Mouse (Mus musculus) T-helper 17 cell (primary cell): Measurements from ENCODE around the gene Tsc1.

ENCODE experiments used
- in situ Hi-C, 2 experiments: fragments of 300-600 bp; cut with MboI, MseI; formaldehyde crosslinking; loops; 1 replicate in 1 of 2; 2 replicates in 1 of 2; pipeline ENCODE4 v1.15.1; 2025; ENCODE audit warnings: high pct_unique_total_duplicates in 2 of 2

Gene Tsc1

GRCm38 (mm10) chr2:28613599-28613998 is 27.4 kb upstream of the Tsc1 start:
- in situ Hi-C loops, result no loop called here

GRCm38 (mm10) chr2:28616358-28616757 is 24.7 kb upstream of the Tsc1 start:
- in situ Hi-C loops, result no loop called here

GRCm38 (mm10) chr2:28616874-28617273 is 24.2 kb upstream of the Tsc1 start:
- in situ Hi-C loops, result no loop called here

- in situ Hi-C loops, result no loop called here
Measured at GRCm38 (mm10) chr2:28617498-28618486, 23.2 kb upstream of the Tsc1 start.

- in situ Hi-C loops, result no loop called here
Measured at GRCm38 (mm10) chr2:28618777-28619336, 22.2 kb upstream of the Tsc1 start.

GRCm38 (mm10) chr2:28619369-28619768 is 21.7 kb upstream of the Tsc1 start:
- in situ Hi-C loops, result no loop called here

GRCm38 (mm10) chr2:28620522-28620921 is 20.5 kb upstream of the Tsc1 start:
- in situ Hi-C loops, result no loop called here

- in situ Hi-C loops, result no loop called here
Measured at GRCm38 (mm10) chr2:28621111-28621510, 19.9 kb upstream of the Tsc1 start.

- in situ Hi-C loops, result no loop called here
Measured at GRCm38 (mm10) chr2:28621664-28622171, 19.3 kb upstream of the Tsc1 start, which contains the start of gene Gfi1b. TSS of gene Gfi1b (minus strand) at chr2:28621982.

- in situ Hi-C loops, result no loop called here
Measured at GRCm38 (mm10) chr2:28622521-28623124, 18.4 kb upstream of the Tsc1 start.

GRCm38 (mm10) chr2:28624870-28625269 is 16.2 kb upstream of the Tsc1 start:
- in situ Hi-C loops, result loop anchor here in 1 of 2 experiments (5.0 kb wide), 1 partner anchor 47 kb away; no protein-coding TSS in a partner anchor

GRCm38 (mm10) chr2:28626038-28626437 is 15.0 kb upstream of the Tsc1 start:
- in situ Hi-C loops, result loop anchor here in 1 of 2 experiments (5.0 kb wide), 1 partner anchor 46 kb away; no protein-coding TSS in a partner anchor

GRCm38 (mm10) chr2:28628053-28628452 is 13.0 kb upstream of the Tsc1 start:
- in situ Hi-C loops, result loop anchor here in 1 of 2 experiments (5.0 kb wide), 1 partner anchor 44 kb away; no protein-coding TSS in a partner anchor

- in situ Hi-C loops, result loop anchor here (5.0 kb wide), 2 partner anchors 38 to 42 kb away; no protein-coding TSS in a partner anchor
Measured at GRCm38 (mm10) chr2:28629911-28630381, 11.1 kb upstream of the Tsc1 start.

- in situ Hi-C loops, result loop anchor here in 1 of 2 experiments (5.0 kb wide), 1 partner anchor 40 kb away; no protein-coding TSS in a partner anchor
Measured at GRCm38 (mm10) chr2:28632626-28633025, 8.4 kb upstream of the Tsc1 start.

- in situ Hi-C loops, result loop anchor here in 1 of 2 experiments (5.0 kb wide), 1 partner anchor 41 kb away; no protein-coding TSS in a partner anchor
Measured at GRCm38 (mm10) chr2:28633136-28633535, 7.9 kb upstream of the Tsc1 start.

GRCm38 (mm10) chr2:28635199-28635598 is 5.8 kb upstream of the Tsc1 start:
- in situ Hi-C loops, result no loop called here

- in situ Hi-C loops, result no loop called here
Measured at GRCm38 (mm10) chr2:28637106-28637845, 3.8 kb upstream of the Tsc1 start.

GRCm38 (mm10) chr2:28638352-28638751 is 2.7 kb upstream of the Tsc1 start:
- in situ Hi-C loops, result no loop called here

- in situ Hi-C loops, result no loop called here
Measured at GRCm38 (mm10) chr2:28638886-28639285, 2.1 kb upstream of the Tsc1 start.

- in situ Hi-C loops, result loop anchor here in 1 of 2 experiments (5.0 kb wide), 1 partner anchor 53 kb away; no protein-coding TSS in a partner anchor
Measured at GRCm38 (mm10) chr2:28639794-28640193, 1.2 kb upstream of the Tsc1 start.
